Mouse (Mus musculus) small intestine, adult 2 months (tissue): ENCODE measurements around the gene Usp7.

Experiments used
- CTCF ChIP-seq: fragments of 200-500 bp; IDR thresholded peaks from 2 replicates; pipeline ENCODE4 v1.5.1; 2012; ENCODE audit warnings: low read depth, mild to moderate bottlenecking, control low read depth, inconsistent platforms, low read length, moderate library complexity, mixed read lengths; ENCODE audit not compliant: insufficient replicate concordance, insufficient read length; ENCODE audit errors: extremely low read depth
- POLR2A ChIP-seq: fragments of 200-500 bp; IDR thresholded peaks from 2 replicates; pipeline ENCODE4 v1.6.1; 2012; ENCODE audit warnings: low read depth, mild to moderate bottlenecking, control low read depth, inconsistent platforms, low read length, moderate library complexity

GRCm38 (mm10) chr16:8686871-8687535, 105.1 kb downstream of the Usp7 start:
- no peak for TF ChIP-seq POLR2A
- TF ChIP-seq CTCF = no peak
